Mouse (Mus musculus) small intestine, adult 2 months (tissue): ENCODE measurements around the gene Herpud1.

Experiments
- CTCF ChIP-seq: fragments of 200-500 bp; IDR thresholded peaks from 2 replicates; pipeline ENCODE4 v1.5.1; 2012; ENCODE audit warnings: low read depth, mild to moderate bottlenecking, control low read depth, inconsistent platforms, low read length, moderate library complexity, mixed read lengths; ENCODE audit not compliant: insufficient replicate concordance, insufficient read length; ENCODE audit errors: extremely low read depth
- POLR2A ChIP-seq: fragments of 200-500 bp; IDR thresholded peaks from 2 replicates; pipeline ENCODE4 v1.6.1; 2012; ENCODE audit warnings: low read depth, mild to moderate bottlenecking, control low read depth, inconsistent platforms, low read length, moderate library complexity

GRCm38 (mm10) chr8:94440389-94440788, 54.2 kb downstream of the Herpud1 start:
- TF ChIP-seq POLR2A (no peak), CTCF (no peak)
